Mouse (Mus musculus) stomach, embryonic 14.5 days (tissue): ENCODE measurements around the gene Plcd3. TPM values are rescaled to one million over a fixed set of nuclear protein-coding genes. Genes with fewer than 3 reads are reported as not detected.

Experiments
- ATAC-seq: fragments of 200-750 bp; cut with Nextera tagmentation; 2 replicates; pipeline ENCODE4 v1.8.0; 2017; ENCODE audit warnings: low read depth, moderate TSS enrichment; ENCODE audit not compliant: insufficient number of reproducible peaks, insufficient read depth, low FRiP score
- H3K27ac ChIP-seq: fragments of 300-500 bp; sonication (generic); 2 replicates; pipeline ENCODE4 v1.5.1; 2014; ENCODE audit warnings: mild to moderate bottlenecking, low read length, moderate library complexity, mixed read lengths
- H3K27me3 ChIP-seq: fragments of 300-500 bp; sonication (generic); 2 replicates; pipeline ENCODE4 v1.6.1; 2014; ENCODE audit warnings: low read length, control low read depth, mixed read lengths; ENCODE audit not compliant: control insufficient read depth, insufficient read depth
- H3K36me3 ChIP-seq: fragments of 300-500 bp; sonication (generic); 2 replicates; pipeline ENCODE4 v1.6.1; 2014; ENCODE audit warnings: mild to moderate bottlenecking, control low read depth, low read length, moderate library complexity, mixed read lengths; ENCODE audit not compliant: control insufficient read depth, insufficient read depth
- H3K4me1 ChIP-seq: fragments of 300-500 bp; sonication (generic); 2 replicates; pipeline ENCODE4 v1.6.1; 2014; ENCODE audit warnings: low read length, control low read depth, mixed read lengths; ENCODE audit not compliant: control insufficient read depth, insufficient read depth
- H3K4me2 ChIP-seq: fragments of 300-500 bp; sonication (generic); replicated peaks from 2 replicates; pipeline ENCODE4 v1.6.1; 2014; ENCODE audit warnings: low read depth, low read length, control low read depth
- H3K4me3 ChIP-seq: fragments of 300-500 bp; sonication (generic); 2 replicates; pipeline ENCODE4 v1.5.1; 2014; ENCODE audit warnings: low read depth, low read length, control low read depth
- H3K9ac ChIP-seq: fragments of 300-500 bp; sonication (generic); replicated peaks from 2 replicates; pipeline ENCODE4 v1.6.1; 2014; ENCODE audit warnings: low read depth, mild to moderate bottlenecking, control low read depth, low read length, moderate library complexity, mixed read lengths
- H3K9me3 ChIP-seq: fragments of 300-500 bp; sonication (generic); 2 replicates; pipeline ENCODE4 v1.6.1; 2016; ENCODE audit warnings: low read depth, low read length, control low read depth; ENCODE audit not compliant: control insufficient read depth
- WGBS: fragments of 180-500 bp; shearing (Covaris S2); extraction: QIAGEN DNeasy Blood & Tissue Kit; methylation state at CpG from one replicate; pipeline ENCODE4 v1.1.7; 2014; 5-methylcytosine and 5-hydroxymethylcytosine counted together
- polyA plus RNA-seq: library from polyadenylated mRNA; unstranded; fragments of >200 nt; fragmentation: Nextera tagmentation; extraction: Ambion mirVana; gene quantifications from 2 replicates; pipeline ENCODE4 v1.2.1, GENCODE M21; 2014

The Plcd3 gene
- polyA plus RNA-seq, 1 experiment from 2014 or later = 2.5 TPM

GRCm38 (mm10) chr11:103069731-103070130 is 31.7 kb downstream of the Plcd3 start:
- peaks cover 44% of the 10 kb centered on the region for H3K36me3 ChIP-seq
- no peak overlapping the region for H3K4me2 ChIP-seq
- no peak overlapping the region for H3K4me3 ChIP-seq
- H3K27me3 ChIP-seq = no peaks in the 10 kb centered on the region
- 98% methylated on average over 2 of the region's 2 CpGs for WGBS
- H3K27ac ChIP-seq = no peak overlapping the region
- H3K9me3 ChIP-seq = no peaks in the 10 kb centered on the region
- no peak for ATAC-seq
- H3K9ac ChIP-seq = no peak overlapping the region
- no peaks in the 10 kb centered on the region for H3K4me1 ChIP-seq

- no peak for ATAC-seq
- Histone ChIP-seq H3K4me3 (no peak overlapping the region), H3K4me1 (no peaks in the 10 kb centered on the region), H3K9me3 (no peaks in the 10 kb centered on the region), H3K36me3 (peaks cover 52% of the 10 kb centered on the region), H3K9ac (no peak overlapping the region), H3K27me3 (no peaks in the 10 kb centered on the region), H3K4me2 (no peak overlapping the region), H3K27ac (no peak overlapping the region)
- 91% methylated on average over 11 of the region's 11 CpGs for WGBS
These were observed 32.6 kb downstream of the Plcd3 start for GRCm38 (mm10) chr11:103068884-103069283.

- Histone ChIP-seq H3K4me1 (no peaks in the 10 kb centered on the region), H3K27ac (no peak overlapping the region), H3K27me3 (no peaks in the 10 kb centered on the region), H3K4me2 (no peak overlapping the region), H3K9ac (no peak overlapping the region), H3K4me3 (no peak overlapping the region), H3K36me3 (peaks cover 58% of the 10 kb centered on the region), H3K9me3 (no peaks in the 10 kb centered on the region)
- ATAC-seq = no peak
- 93% methylated on average over 4 of the region's 4 CpGs for WGBS
These were observed 33.2 kb downstream of the Plcd3 start for GRCm38 (mm10) chr11:103068272-103068671.

- Histone ChIP-seq H3K27ac (no peak overlapping the region), H3K27me3 (no peaks in the 10 kb centered on the region), H3K36me3 (peaks cover 63% of the 10 kb centered on the region), H3K4me3 (no peak overlapping the region), H3K4me2 (no peak overlapping the region), H3K4me1 (no peaks in the 10 kb centered on the region), H3K9ac (no peak overlapping the region), H3K9me3 (no peaks in the 10 kb centered on the region)
- WGBS = 81% methylated on average over 8 of the region's 8 CpGs
- ATAC-seq = no peak
These were observed 33.9 kb downstream of the Plcd3 start for GRCm38 (mm10) chr11:103067457-103068001.

- 90% methylated on average over 6 of the region's 6 CpGs for WGBS
- H3K4me3 ChIP-seq = no peak overlapping the region
- no peak overlapping the region for H3K4me2 ChIP-seq
- no peak overlapping the region for H3K9ac ChIP-seq
- no peaks in the 10 kb centered on the region for H3K27me3 ChIP-seq
- H3K9me3 ChIP-seq = no peaks in the 10 kb centered on the region
- ATAC-seq = no peak
- no peak overlapping the region for H3K27ac ChIP-seq
- no peaks in the 10 kb centered on the region for H3K4me1 ChIP-seq
- H3K36me3 ChIP-seq = peaks cover 66% of the 10 kb centered on the region
These were observed 34.5 kb downstream of the Plcd3 start for GRCm38 (mm10) chr11:103067051-103067361.

- Histone ChIP-seq H3K27me3 (no peaks in the 10 kb centered on the region), H3K4me1 (no peaks in the 10 kb centered on the region), H3K9ac (no peak overlapping the region), H3K4me2 (no peak overlapping the region), H3K27ac (no peak overlapping the region), H3K36me3 (peaks cover 69% of the 10 kb centered on the region), H3K9me3 (no peaks in the 10 kb centered on the region), H3K4me3 (no peak overlapping the region)
- ATAC-seq = no peak
- WGBS = 93% methylated on average over 14 of the region's 14 CpGs
These were observed 35.0 kb downstream of the Plcd3 start for GRCm38 (mm10) chr11:103066191-103067050.

- H3K4me2 ChIP-seq = no peak overlapping the region
- 60% methylated on average over 3 of the region's 3 CpGs for WGBS
- no peak overlapping the region for H3K9ac ChIP-seq
- no peak for ATAC-seq
- no peak overlapping the region for H3K27ac ChIP-seq
- no peaks in the 10 kb centered on the region for H3K9me3 ChIP-seq
- H3K4me1 ChIP-seq = no peaks in the 10 kb centered on the region
- peaks cover 69% of the 10 kb centered on the region for H3K36me3 ChIP-seq
- H3K27me3 ChIP-seq = no peaks in the 10 kb centered on the region
- H3K4me3 ChIP-seq = no peak overlapping the region
These were observed 42.9 kb downstream of the Plcd3 start for GRCm38 (mm10) chr11:103058499-103059085.

GRCm38 (mm10) chr11:103056636-103057035 is 44.8 kb downstream of the Plcd3 start:
- no peaks in the 10 kb centered on the region for H3K9me3 ChIP-seq
- H3K4me3 ChIP-seq = no peak overlapping the region
- H3K36me3 ChIP-seq = peaks cover 68% of the 10 kb centered on the region
- no peaks in the 10 kb centered on the region for H3K4me1 ChIP-seq
- no peak for ATAC-seq
- no peaks in the 10 kb centered on the region for H3K27me3 ChIP-seq
- 94% methylated on average over 7 of the region's 7 CpGs for WGBS
- no peak overlapping the region for H3K27ac ChIP-seq
- H3K4me2 ChIP-seq = no peak overlapping the region
- no peak overlapping the region for H3K9ac ChIP-seq
